Mouse (Mus musculus): ENCODE measurements around the gene Gm17509. TPM values are rescaled to one million over a fixed set of nuclear protein-coding genes. Genes with fewer than 3 reads are reported as not detected.

Gm17509 gene
- polyA plus RNA-seq, 1 experiment, result not detected

DNA sequence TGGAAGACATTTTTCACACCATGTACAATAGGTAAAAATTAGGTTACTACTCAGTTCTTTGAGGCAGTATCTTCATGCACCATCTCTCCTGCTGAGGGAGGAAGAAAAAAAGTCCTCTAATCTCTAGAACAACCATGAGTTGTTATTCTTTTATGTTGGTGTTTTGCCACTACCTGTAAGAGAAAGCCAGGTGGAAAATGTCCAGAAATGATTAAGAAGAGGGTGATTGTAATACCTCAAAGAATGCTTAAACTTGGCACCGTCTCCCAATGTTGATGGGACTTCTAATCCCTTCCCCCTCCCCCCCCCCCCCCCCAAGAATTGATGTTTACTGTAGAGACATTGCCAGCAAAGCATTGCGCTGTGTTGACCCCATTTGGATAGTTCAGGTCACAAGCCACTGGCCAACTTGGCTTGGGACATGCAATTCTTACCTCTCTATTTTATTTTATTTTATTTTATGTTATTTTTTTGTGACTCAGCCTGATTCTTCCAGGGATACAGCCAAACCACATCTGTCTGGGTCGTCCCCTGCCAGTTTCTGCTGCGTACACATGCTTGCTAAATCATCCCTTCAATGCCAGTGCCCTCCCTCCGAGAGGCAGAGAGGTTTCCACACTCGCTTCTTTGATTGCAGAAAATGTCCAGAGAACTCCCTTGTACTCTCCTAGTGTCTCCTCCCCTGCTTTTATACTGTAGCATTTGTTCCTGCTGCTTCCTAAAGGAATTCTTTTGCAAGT is 9.7 kb upstream of the Gm17509 start:
- Histone ChIP-seq H3K27ac (ENCODE audit: insufficient read depth, low read depth, low read length) (no peak overlapping the region), H3K4me1 (ENCODE audit: control insufficient read depth, insufficient read depth, low read length) (peaks cover 12% of the 10 kb centered on the region), H3K4me3 (ENCODE audit: insufficient read depth, low read length) (no peak overlapping the region)
- TF ChIP-seq POLR2A (IDR thresholded peaks at IDR 0.05; ENCODE audit: borderline replicate concordance, low read depth, low read length) (no peak), CTCF (IDR thresholded peaks at IDR 0.05; ENCODE audit: low read depth, low read length) (no peak)

DNA sequence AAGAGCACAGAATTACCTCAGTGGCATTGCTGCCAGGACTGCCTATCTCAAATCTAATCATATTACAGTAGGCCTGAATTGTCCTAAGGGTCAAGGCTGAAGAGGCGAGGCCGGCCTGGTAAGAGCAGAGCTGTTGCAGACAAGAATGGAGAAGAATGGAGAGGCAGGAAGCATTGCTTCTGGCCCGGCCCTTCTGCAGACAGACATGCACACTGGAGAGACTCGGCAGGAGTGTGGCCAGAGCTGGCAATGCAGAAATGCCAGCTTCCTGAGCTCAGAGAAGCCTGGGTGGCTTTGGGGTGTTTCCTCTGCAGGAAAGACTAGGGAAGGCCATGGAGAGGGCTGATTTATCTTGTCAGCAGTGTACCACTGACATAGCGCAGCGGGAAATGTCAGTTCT is 4.7 kb upstream of the Gm17509 start:
- TF ChIP-seq POLR2A (IDR thresholded peaks at IDR 0.05; ENCODE audit: borderline replicate concordance, low read depth, low read length) (no peak), CTCF (IDR thresholded peaks at IDR 0.05; ENCODE audit: low read depth, low read length) (no peak)

DNA sequence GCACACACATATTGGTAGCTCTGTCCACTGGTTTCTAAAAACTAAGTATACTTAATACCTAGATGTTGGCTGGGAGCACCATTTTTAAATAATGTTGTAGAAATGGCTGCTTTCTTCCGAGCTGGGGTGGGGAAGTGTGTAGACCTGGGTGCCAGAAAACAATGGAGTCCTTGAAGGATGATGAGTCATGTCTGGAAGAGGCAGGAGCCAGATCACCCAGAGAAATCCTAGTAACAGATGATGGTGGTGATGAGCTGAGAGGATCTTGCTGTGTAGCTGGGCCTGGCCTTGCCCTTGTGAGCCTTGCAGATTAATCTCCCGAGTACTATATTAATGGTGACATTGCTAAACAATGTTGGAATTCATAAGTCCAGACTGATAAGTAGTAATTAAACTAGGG is 4.0 kb upstream of the Gm17509 start:
- Histone ChIP-seq H3K4me3 (ENCODE audit: insufficient read depth, low read length) (no peak overlapping the region), H3K4me1 (ENCODE audit: control insufficient read depth, insufficient read depth, low read length) (peaks cover 25% of the 10 kb centered on the region), H3K27ac (ENCODE audit: insufficient read depth, low read depth, low read length) (peak overlapping the region; percentile 93)
- TF ChIP-seq POLR2A (IDR thresholded peaks at IDR 0.05; ENCODE audit: borderline replicate concordance, low read depth, low read length) (no peak), CTCF (IDR thresholded peaks at IDR 0.05; ENCODE audit: low read depth, low read length) (no peak)

More for the DNA sequence above, 4.7 kb upstream of the Gm17509 start:
- Histone ChIP-seq H3K4me3 (ENCODE audit: insufficient read depth, low read length) (no peak overlapping the region), H3K27ac (ENCODE audit: insufficient read depth, low read depth, low read length) (peak overlapping the region; percentile 77), H3K4me1 (ENCODE audit: control insufficient read depth, insufficient read depth, low read length) (peaks cover 22% of the 10 kb centered on the region)

DNA sequence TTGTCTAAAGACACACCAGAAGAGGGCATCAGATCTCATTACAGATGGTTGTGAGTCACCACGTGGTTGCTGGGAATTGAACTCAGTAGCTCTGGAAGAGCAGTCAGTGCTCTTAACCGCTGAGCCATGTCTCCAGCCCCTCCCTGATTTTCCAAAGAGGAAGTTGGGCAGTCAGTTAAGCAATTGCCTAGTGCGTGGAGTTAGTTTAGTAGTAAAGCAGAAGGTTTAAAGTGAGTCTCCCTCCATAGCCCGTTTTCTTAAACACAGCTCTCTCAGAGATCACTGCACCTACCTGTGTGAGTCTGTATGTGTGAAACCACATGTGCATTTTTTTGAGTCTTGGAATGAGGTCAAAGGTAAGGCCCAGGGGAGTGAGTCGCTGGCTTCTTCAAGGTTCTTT is 2.2 kb upstream of the Gm17509 start:
- peak overlapping the region; percentile 43 for H3K4me3 ChIP-seq (ENCODE audit: insufficient read depth, low read length)
- H3K27ac ChIP-seq (ENCODE audit: insufficient read depth, low read depth, low read length), result peak overlapping the region; percentile 93
- peaks cover 26% of the 10 kb centered on the region for H3K4me1 ChIP-seq (ENCODE audit: control insufficient read depth, insufficient read depth, low read length)
- no peak for TF ChIP-seq CTCF (IDR thresholded peaks at IDR 0.05; ENCODE audit: low read depth, low read length)

DNA sequence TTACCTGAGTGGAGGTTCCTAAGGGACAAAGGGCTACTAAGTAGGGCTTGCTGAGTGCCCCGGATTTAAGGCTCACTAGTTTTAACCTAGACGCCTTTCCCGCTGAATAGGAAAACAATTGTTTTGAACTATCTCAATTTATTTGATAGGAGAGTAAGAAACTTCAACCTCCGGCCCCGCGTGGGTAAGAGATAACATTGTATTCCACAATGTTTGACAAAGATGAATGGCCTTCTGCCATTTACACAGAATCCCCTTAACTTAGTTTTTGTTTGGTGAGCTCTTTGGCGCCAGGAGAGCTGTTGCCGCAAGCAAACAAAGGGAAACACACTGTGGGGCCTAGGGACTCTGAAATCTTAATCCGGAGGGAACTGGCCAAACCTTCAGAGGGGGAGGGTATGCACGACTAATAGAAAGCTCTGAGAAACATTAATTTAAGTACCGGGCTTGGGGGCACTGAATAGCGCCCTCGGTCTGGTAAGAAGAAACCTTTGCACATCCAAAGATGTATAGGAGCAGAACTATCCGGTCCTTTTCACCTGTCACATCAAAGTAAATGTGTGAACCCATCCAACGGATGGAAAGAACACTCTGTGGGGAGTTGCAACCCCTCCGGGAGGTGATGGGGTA is 889 bp downstream of the Gm17509 start:
- peak overlapping the region; percentile 96 for H3K4me3 ChIP-seq (ENCODE audit: insufficient read depth, low read length)
- TF ChIP-seq POLR2A (IDR thresholded peaks at IDR 0.05; ENCODE audit: borderline replicate concordance, low read depth, low read length) (no peak), CTCF (IDR thresholded peaks at IDR 0.05; ENCODE audit: low read depth, low read length) (no peak)
- no peak overlapping the region for H3K27ac ChIP-seq (ENCODE audit: insufficient read depth, low read depth, low read length)
- peaks cover 13% of the 10 kb centered on the region for H3K4me1 ChIP-seq (ENCODE audit: control insufficient read depth, insufficient read depth, low read length)

DNA sequence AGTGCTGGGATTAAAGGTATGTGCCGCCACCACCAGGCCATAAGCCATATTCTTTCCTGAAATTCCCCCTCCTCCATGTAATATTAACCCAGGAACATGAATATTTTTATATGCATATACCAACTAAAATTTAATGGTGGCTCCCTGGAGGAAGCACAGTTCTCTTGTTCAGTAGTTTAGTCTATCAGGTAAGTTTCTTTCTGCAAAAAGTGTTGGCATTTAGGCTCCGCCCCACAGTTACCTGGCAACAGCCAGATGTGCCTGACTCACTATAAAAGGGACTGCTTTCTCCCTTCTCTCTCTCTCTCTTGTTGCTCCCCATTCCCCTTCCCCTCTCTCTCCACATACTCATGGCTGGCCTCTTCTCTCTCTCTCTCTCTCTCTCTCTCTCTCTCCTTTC is 2.8 kb downstream of the Gm17509 start:
- no peak for TF ChIP-seq CTCF (IDR thresholded peaks at IDR 0.05; ENCODE audit: low read depth, low read length)
- no peak for TF ChIP-seq POLR2A (IDR thresholded peaks at IDR 0.05; ENCODE audit: borderline replicate concordance, low read depth, low read length)
- no peak overlapping the region for H3K4me3 ChIP-seq (ENCODE audit: insufficient read depth, low read length)
- peaks cover 4% of the 10 kb centered on the region for H3K4me1 ChIP-seq (ENCODE audit: control insufficient read depth, insufficient read depth, low read length)
- H3K27ac ChIP-seq (ENCODE audit: insufficient read depth, low read depth, low read length), result no peak overlapping the region

DNA sequence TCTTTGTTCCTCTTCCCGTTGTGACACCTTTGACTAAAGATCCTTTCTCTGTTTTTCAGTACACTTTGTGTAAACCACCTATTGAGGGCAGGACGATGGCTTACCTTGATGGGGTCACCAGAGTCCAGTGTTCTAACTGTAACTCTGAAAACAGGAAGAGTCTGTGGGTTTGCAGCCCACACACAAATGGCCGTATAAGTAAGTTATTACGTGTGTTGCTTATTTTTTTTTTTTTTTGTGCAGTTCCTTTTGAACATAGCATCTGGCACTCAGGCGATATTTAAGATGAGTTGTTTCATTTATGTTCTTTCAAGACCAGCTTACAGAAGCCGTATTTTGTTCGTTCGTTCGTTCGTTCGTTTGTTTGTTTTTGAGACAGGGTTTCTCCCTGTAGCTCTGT is 3.3 kb downstream of the Gm17509 start:
- TF ChIP-seq CTCF (IDR thresholded peaks at IDR 0.05; ENCODE audit: low read depth, low read length), result no peak
- TF ChIP-seq POLR2A (IDR thresholded peaks at IDR 0.05; ENCODE audit: borderline replicate concordance, low read depth, low read length), result no peak
- Histone ChIP-seq H3K27ac (ENCODE audit: insufficient read depth, low read depth, low read length) (no peak overlapping the region), H3K4me3 (ENCODE audit: insufficient read depth, low read length) (no peak overlapping the region), H3K4me1 (ENCODE audit: control insufficient read depth, insufficient read depth, low read length) (peaks cover 6% of the 10 kb centered on the region)

DNA sequence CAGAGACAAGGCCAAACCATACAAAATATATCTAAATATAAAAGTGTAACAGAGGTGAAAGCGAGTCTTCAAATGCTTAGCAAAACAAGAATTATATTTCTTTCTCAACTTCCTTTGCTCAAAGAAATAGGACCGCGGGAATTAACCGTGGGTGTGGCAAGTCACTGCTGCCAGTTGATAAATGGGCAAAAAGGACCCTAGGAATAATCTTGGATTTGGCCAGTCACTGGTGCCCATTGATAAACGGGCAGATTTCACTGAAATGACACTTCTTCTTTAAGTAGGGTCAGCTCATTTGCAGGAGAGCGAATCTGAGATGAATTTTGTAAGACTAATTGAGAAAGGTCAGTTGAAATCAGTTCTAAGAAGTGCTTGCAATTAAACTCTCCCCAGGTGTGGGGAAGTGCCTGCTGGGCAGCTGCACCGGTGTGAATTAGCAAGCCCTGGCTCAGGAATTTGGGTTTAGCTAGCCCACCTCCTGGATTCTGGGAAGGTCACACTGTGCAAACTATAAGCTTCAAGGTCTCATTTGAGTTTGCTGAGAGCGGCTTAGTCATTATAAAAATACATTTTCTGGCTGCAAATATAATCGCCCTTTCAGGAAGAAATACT is 4.0 kb downstream of the Gm17509 start:
- Histone ChIP-seq H3K27ac (ENCODE audit: insufficient read depth, low read depth, low read length) (no peak overlapping the region), H3K4me1 (ENCODE audit: control insufficient read depth, insufficient read depth, low read length) (peaks cover 13% of the 10 kb centered on the region), H3K4me3 (ENCODE audit: insufficient read depth, low read length) (no peak overlapping the region)
- TF ChIP-seq CTCF (IDR thresholded peaks at IDR 0.05; ENCODE audit: low read depth, low read length), result no peak
- no peak for TF ChIP-seq POLR2A (IDR thresholded peaks at IDR 0.05; ENCODE audit: borderline replicate concordance, low read depth, low read length)

DNA sequence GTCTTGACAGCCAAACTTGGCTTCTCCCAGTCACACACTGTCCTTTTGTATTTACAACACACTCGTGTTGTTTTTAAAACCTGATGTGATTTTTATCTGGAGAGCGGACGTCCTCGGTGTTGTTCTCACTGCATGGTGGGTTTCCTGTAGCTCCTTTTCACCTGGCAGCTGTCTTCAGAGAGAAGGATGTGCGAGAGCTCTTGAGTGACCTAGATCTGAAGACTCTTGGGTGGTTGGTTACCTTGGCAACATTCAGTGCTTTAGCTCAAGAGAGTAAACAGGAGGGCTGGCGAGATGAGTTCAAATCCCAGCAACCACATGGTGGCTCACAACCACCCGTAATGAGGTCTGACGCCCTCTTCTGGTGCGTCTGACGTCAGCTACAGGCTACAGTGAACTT is 4.7 kb downstream of the Gm17509 start:
- TF ChIP-seq POLR2A (IDR thresholded peaks at IDR 0.05; ENCODE audit: borderline replicate concordance, low read depth, low read length) (no peak), CTCF (IDR thresholded peaks at IDR 0.05; ENCODE audit: low read depth, low read length) (no peak)
- H3K27ac ChIP-seq (ENCODE audit: insufficient read depth, low read depth, low read length), result no peak overlapping the region
- H3K4me3 ChIP-seq (ENCODE audit: insufficient read depth, low read length), result no peak overlapping the region
- H3K4me1 ChIP-seq (ENCODE audit: control insufficient read depth, insufficient read depth, low read length), result peaks cover 14% of the 10 kb centered on the region

DNA sequence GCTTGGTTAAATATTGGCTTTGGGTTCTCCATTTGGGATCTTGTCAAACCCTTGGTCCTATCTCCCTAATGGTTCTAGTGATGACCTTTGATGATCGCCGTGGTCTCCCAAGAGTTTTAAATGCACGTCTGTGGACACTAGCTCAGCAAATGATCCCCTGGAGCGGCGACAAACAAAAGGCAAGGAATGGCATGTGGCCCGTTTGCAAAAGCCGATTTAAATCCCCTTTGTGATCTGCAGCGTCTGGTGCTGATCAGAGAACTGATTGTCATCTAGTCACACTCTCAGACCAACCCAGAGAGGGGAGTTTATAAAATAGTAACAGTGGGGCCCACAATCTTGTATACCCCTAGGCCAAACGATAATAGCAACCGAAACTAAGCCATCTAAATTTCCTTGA is 5.4 kb downstream of the Gm17509 start:
- Histone ChIP-seq H3K4me1 (ENCODE audit: control insufficient read depth, insufficient read depth, low read length) (peaks cover 16% of the 10 kb centered on the region), H3K4me3 (ENCODE audit: insufficient read depth, low read length) (no peak overlapping the region), H3K27ac (ENCODE audit: insufficient read depth, low read depth, low read length) (no peak overlapping the region)
- TF ChIP-seq POLR2A (IDR thresholded peaks at IDR 0.05; ENCODE audit: borderline replicate concordance, low read depth, low read length), result no peak
- TF ChIP-seq CTCF (IDR thresholded peaks at IDR 0.05; ENCODE audit: low read depth, low read length), result no peak
